Mouse (Mus musculus): Measurements from ENCODE around the gene Pla2g12b.
"Not testable (repeated sequence)": the region's sequence is repeated elsewhere in the genome, so short reads cannot be mapped to it uniquely, and the experiment has no call there.

Gene Pla2g12b

GRCm38 (mm10) chr10:59402899-59403792 lies at the start of gene Pla2g12b:
Pla2g12b (plus strand) TSS chr10:59403660.
- DNase-seq: no peak

DNA sequence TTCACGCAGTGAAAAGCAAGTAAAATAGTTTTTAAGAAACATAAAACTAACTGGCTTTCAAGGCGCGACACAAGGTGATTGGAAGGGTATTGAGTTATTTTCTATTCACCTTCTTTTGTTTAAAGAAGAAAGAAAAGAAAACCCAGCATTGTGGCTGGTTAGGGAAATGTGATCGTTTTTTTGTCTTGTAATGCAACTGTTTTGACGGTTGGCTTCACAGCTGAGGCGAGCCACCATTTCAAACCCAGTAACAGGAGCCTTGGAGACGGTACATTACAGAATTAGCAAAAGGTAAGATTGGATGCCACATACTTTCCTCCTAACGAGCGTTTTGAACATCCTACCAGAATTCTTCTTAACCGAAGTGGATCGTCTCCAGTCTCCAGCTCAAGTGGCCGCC lies 49.3 kb upstream of the Pla2g12b start:
- no peak for DNase-seq

- no peak for DNase-seq
Observed at GRCm38 (mm10) chr10:59355020-59355419, 48.4 kb upstream of the Pla2g12b start.

- no peak for DNase-seq
Observed at GRCm38 (mm10) chr10:59358744-59359143, 44.7 kb upstream of the Pla2g12b start.

GRCm38 (mm10) chr10:59363208-59363607 lies 40.3 kb upstream of the Pla2g12b start:
- no peak for DNase-seq

DNA sequence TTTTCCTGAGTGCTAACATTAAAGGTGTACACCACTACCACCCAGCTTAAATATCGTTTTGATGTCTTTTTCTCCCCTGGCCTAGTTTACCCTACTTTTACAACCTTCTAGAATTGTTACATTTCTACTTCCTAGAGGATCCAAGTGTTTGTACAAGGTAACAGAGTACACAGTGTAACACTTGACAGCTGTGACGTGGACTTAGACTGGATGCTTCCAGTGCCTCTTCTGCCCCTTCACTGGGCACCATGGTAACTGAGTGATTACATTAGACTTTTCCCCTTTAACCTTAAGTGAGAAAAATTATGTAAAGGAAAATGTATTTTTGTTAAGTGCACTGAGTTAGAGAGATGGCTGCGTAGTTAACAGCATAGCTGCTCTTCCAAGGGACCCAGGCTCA lies 38.9 kb upstream of the Pla2g12b start:
- DNase-seq: no peak

DNA sequence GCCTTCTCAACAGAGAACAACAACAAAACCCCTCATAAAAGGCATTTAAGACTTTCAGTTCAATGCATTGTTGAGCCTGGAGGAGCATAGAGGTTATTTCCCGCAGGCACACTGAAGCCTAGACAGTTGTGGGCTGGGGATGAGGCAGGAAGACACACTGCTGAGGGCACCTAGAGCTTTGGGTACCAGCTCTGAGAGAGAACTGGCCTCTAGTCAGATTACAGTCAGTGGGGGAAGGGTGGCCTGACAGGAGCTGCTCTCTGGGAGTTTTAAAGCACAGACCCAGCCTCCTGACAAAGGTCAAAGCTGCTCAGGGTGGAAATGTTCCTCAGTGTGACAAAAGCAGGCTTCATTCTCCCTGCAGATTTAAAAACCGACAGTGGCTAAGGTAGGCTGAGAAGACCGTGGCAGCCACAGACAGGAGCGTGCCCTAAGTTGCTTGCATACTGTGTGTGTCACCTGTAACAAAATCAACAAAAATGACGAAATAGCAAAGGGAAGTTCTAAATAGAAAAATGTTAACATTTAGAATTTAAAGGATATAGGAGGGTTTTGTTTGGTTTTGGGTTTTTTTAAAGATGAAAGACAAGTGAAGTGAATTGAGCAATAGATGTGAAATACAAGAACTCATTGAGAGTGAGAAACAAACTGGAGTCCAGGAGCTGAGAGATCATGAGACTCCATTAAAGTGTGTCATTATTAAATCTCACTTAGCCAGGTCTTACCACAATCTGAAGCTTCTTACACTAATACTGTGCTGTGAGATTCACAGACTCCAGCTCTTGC lies 37.5 kb upstream of the Pla2g12b start:
- DNase-seq: no peak

DNA sequence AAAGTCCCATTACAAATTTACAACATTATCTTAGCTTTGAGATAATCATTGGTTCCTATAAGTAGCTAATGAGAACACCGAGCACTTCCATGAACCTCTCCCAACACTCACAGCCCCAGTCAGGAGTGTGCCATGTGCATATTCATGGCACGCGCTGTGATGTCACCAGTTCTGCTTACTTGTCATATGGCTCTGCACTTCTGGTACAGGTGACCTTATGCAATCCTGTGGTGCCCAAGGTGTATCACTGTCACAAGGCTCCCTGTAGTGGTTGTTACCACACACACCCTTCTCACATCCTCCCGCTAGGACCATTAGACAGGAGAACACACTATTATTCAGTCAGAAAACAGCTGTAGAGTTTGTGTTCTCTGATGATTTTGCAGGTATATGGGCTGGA lies 36.7 kb upstream of the Pla2g12b start:
- DNase-seq: no peak

GRCm38 (mm10) chr10:59367206-59367605 lies 36.3 kb upstream of the Pla2g12b start:
- no peak for DNase-seq

DNA sequence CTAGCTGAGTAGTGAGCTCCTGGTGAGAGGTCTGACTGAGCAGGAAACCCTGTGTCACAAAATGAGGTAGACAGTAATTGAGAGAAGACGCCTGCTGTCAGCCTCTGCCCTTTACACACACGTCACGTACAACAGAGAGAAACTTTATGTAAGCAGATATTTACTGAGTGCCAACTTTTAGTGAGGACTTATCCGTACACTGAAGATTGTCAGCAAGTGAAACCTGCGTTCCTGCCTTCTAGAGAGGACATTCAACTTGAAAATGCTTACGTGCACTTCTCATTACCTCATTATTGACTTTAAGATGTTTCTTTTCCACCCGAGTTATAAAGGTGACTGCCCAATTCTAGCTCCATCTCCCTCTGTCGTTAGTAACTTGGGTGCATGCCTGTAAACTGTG lies 34.7 kb upstream of the Pla2g12b start:
- no peak for DNase-seq

DNA sequence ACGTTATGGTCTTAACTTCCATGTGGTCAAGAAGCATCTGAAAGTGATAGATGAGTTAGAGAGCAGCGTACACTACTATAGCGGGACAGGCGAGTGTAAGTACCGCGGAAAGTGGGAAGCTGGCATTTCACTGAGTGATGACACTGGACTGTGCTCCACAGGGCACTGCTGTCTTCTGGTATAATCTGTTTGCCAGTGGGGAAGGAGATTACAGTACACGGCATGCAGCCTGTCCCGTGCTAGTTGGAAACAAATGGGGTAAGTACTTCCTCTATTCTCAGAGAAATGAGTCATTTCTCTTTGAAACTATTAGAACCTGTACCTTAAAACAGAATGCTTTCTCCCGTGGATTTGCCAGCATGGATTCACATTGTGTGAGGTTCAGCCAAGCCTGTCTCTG lies 34.0 kb upstream of the Pla2g12b start:
- no peak for DNase-seq

GRCm38 (mm10) chr10:59377906-59378305 lies 25.6 kb upstream of the Pla2g12b start:
- no peak for DNase-seq

DNA sequence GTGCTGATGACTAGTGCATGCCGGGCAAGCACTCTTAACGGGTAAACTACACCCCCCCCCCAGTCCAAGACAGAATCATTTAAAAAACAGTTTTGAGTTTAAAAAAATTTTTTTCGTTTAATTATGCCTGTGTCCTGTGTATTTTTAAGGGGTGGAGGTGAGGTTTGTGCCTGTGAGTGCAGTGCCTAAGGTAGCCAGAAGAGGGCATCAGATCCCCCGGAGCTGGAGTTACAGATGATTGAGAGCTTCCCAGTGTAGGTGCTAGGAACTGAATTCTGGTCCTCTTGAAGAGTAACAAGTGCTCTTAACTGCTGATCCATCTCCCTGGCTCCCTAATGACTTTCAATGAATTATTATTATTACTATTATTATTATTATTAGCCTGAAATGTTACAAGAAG lies 24.7 kb upstream of the Pla2g12b start:
- no peak for DNase-seq

GRCm38 (mm10) chr10:59379927-59380326 lies 23.5 kb upstream of the Pla2g12b start:
- no peak for DNase-seq

DNA sequence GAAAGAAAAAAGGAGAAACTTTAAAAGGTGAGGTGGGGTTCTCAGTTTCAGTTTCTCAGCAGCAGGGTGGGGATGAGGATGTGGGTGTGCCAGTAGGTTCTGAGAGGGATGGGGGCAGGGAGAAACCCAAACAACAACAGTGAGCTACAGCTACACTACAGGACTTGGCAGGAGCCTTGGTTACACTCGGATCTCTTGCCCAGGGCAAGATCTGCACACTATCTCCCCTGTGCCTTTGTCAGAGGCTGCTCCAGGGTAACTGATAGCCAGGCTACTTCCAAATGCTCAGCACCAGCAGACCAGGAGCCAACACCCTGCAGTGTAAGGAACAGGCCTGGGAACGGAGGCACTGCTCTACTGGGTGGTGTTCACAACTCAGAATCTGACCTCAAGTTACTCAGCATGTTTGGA lies 23.0 kb upstream of the Pla2g12b start:
- no peak for DNase-seq

- not testable (repeated sequence) for DNase-seq
Observed at GRCm38 (mm10) chr10:59381563-59381962, 21.9 kb upstream of the Pla2g12b start.

DNA sequence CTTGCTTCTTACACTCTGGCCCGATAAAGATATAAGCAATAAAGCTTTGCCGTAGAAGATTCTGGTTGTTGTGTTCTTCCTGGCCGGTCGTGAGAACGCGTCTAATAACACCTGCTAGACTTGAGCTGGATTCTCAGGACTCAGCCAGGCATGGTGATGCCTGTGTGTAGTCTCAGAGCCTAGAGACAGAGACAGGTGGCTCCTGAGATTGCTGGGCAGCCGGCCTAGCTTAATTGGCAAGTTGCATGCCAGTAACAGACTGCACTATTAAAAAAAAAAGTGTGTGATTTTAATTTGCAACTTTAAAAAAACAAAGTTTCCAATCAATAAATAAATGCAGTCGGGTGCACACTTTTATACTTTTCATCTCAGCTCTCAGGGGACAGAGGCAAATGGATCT lies 16.5 kb upstream of the Pla2g12b start:
- peak; percentile 64 for DNase-seq

- no peak for DNase-seq
Observed at GRCm38 (mm10) chr10:59389652-59390051, 13.8 kb upstream of the Pla2g12b start.

GRCm38 (mm10) chr10:59391907-59392306 lies 11.6 kb upstream of the Pla2g12b start:
- DNase-seq: no peak

DNA sequence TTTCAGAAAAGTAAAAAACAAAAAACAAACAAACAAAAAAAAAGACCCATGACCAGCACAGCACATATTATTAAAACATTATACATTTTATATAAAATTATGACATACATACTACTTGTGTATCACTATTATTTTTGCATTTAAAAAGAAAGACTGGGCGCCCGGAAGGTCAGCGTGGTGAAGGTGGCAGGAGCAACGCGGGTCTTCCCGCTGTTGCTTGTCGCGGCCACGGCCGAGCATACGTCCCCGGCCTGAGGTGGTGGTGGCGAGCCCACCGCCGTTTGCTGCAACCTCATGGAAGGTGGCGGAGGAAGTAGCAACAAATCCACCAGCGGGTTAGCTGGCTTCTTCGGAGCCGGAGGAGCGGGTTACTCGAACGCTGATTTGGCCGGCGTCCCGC lies 8.0 kb upstream of the Pla2g12b start, which contains the start of gene Gm10273:
Gene Gm10273 (plus strand): TSS at position 172 of the 400 bp plus-strand sequence.
- DNase-seq: not testable (repeated sequence)

DNA sequence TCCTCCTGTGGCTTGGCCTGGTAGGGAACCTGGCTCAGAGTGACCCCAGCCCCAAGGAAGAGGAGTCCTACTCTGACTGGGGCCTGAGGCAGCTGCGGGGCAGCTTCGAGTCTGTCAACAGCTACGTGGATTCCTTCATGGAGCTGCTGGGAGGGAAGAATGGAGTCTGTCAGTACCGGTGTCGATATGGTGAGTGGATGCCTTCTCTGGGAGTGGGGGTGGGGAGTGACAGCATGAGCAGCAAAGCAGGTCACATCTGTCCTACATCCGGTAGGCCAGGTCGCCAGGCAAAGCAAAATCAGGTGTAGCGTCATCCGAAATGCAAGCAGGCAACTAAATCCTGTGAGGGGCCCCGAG lies 311 bp downstream of the Pla2g12b start:
- no peak for DNase-seq

- DNase-seq: no peak
Observed at GRCm38 (mm10) chr10:59408499-59408898, 5.0 kb downstream of the Pla2g12b start.

DNA sequence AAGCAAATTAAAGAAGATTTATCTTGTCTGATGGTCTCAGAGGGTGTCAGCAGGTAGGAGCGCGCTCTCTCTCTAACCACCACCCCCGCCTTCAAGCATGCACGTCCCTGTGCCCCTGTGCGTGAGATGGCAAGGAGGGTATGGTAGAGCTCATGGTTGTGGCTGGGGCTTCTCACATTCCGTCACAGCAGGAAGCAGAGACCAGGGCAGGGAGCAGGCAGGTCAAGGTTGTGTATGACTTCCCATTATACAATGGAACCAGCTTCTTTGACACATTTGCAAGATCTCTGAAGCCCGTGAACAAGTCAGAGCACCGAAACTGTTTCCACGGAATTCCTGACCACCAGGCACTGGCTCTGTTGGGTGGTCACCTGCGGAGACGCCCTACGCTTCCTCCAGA lies 6.8 kb downstream of the Pla2g12b start:
- no peak for DNase-seq

GRCm38 (mm10) chr10:59413711-59414110 lies 10.3 kb downstream of the Pla2g12b start:
- DNase-seq: no peak

Data from cerebellum, adult 11 months (tissue).